Mouse (Mus musculus) regulatory T cell (primary cell): Measurements from ENCODE around the gene Cyp2c23.

Source experiments
- in situ Hi-C: fragments of 300-600 bp; cut with MboI, MseI; formaldehyde crosslinking; loops from one replicate; pipeline ENCODE4 v1.15.1; 2025; ENCODE audit warnings: high pct_unique_total_duplicates

The Cyp2c23 gene

GRCm38 (mm10) chr19:44028972-44029371 lies at the start of gene Cyp2c23:
Gene Cyp2c23 (minus strand): TSS chr19:44029208.
- in situ Hi-C loops, result no loop called here

- in situ Hi-C loops, result no loop called here
These were observed 48.0 kb upstream of the Cyp2c23 start for GRCm38 (mm10) chr19:44077024-44077423.

- in situ Hi-C loops, result no loop called here
These were observed 47.4 kb upstream of the Cyp2c23 start for GRCm38 (mm10) chr19:44076457-44076856.

GRCm38 (mm10) chr19:44074986-44075385 lies 46.0 kb upstream of the Cyp2c23 start:
- in situ Hi-C loops, result no loop called here

GRCm38 (mm10) chr19:44071166-44071565 lies 42.2 kb upstream of the Cyp2c23 start:
- in situ Hi-C loops, result no loop called here

- in situ Hi-C loops, result no loop called here
These were observed 40.9 kb upstream of the Cyp2c23 start for GRCm38 (mm10) chr19:44069914-44070232.

GRCm38 (mm10) chr19:44069121-44069913 lies 40.3 kb upstream of the Cyp2c23 start, which contains the start of gene Erlin1:
Gene Erlin1 (minus strand): TSS chr19:44069785.
- in situ Hi-C loops, result no loop called here

GRCm38 (mm10) chr19:44068232-44068631 lies 39.2 kb upstream of the Cyp2c23 start:
- in situ Hi-C loops, result no loop called here

- in situ Hi-C loops, result no loop called here
These were observed 38.5 kb upstream of the Cyp2c23 start for GRCm38 (mm10) chr19:44067323-44068049.

- in situ Hi-C loops, result no loop called here
These were observed 35.7 kb upstream of the Cyp2c23 start for GRCm38 (mm10) chr19:44064734-44065133.

GRCm38 (mm10) chr19:44063773-44064172 lies 34.8 kb upstream of the Cyp2c23 start:
- in situ Hi-C loops, result no loop called here

GRCm38 (mm10) chr19:44060226-44060625 lies 31.2 kb upstream of the Cyp2c23 start:
- in situ Hi-C loops, result no loop called here

- in situ Hi-C loops, result no loop called here
These were observed 26.3 kb upstream of the Cyp2c23 start for GRCm38 (mm10) chr19:44055173-44055826.

GRCm38 (mm10) chr19:44050388-44050787 lies 21.4 kb upstream of the Cyp2c23 start:
- in situ Hi-C loops, result no loop called here

GRCm38 (mm10) chr19:44049282-44049681 lies 20.3 kb upstream of the Cyp2c23 start:
- in situ Hi-C loops, result no loop called here

GRCm38 (mm10) chr19:44045847-44046246 lies 16.8 kb upstream of the Cyp2c23 start:
- in situ Hi-C loops, result no loop called here

- in situ Hi-C loops, result no loop called here
These were observed 13.1 kb upstream of the Cyp2c23 start for GRCm38 (mm10) chr19:44042121-44042520.

- in situ Hi-C loops, result no loop called here
These were observed 4.4 kb upstream of the Cyp2c23 start for GRCm38 (mm10) chr19:44033396-44033795.

- in situ Hi-C loops, result no loop called here
These were observed 3.2 kb upstream of the Cyp2c23 start for GRCm38 (mm10) chr19:44032046-44032744.

GRCm38 (mm10) chr19:44030024-44030423 lies 1.0 kb upstream of the Cyp2c23 start:
- in situ Hi-C loops, result no loop called here

- in situ Hi-C loops, result no loop called here
These were observed 2.0 kb downstream of the Cyp2c23 start for GRCm38 (mm10) chr19:44026956-44027530.
